Mouse (Mus musculus) T-helper 17 cell (primary cell): Measurements from ENCODE around the gene Vps26c.

ENCODE experiments used
- in situ Hi-C, 2 experiments: fragments of 300-600 bp; cut with MboI, MseI; formaldehyde crosslinking; loops; 1 replicate in 1 of 2; 2 replicates in 1 of 2; pipeline ENCODE4 v1.15.1; 2025; ENCODE audit warnings: high pct_unique_total_duplicates in 2 of 2

Vps26c gene

GRCm38 (mm10) chr16:94526344-94527151, at the start of gene Vps26c:
Gene Vps26c, minus strand, starts transcription at chr16:94526830.
- in situ Hi-C loops: loop anchor here (5.0 kb wide), 1 partner anchor 36 kb away; no protein-coding TSS in a partner anchor

- in situ Hi-C loops: loop anchor here in 1 of 2 experiments (25.0 kb wide), 1 partner anchor 1162 kb away; no protein-coding TSS in a partner anchor
Measured at GRCm38 (mm10) chr16:94575757-94576156, 49.1 kb upstream of the Vps26c start.

- in situ Hi-C loops: loop anchor here in 1 of 2 experiments (25.0 kb wide), 1 partner anchor 1163 kb away; no protein-coding TSS in a partner anchor
Measured at GRCm38 (mm10) chr16:94574718-94575094, 48.1 kb upstream of the Vps26c start.

GRCm38 (mm10) chr16:94574025-94574717, 47.5 kb upstream of the Vps26c start:
- in situ Hi-C loops: no loop called here

- in situ Hi-C loops: no loop called here
Measured at GRCm38 (mm10) chr16:94572422-94572821, 45.8 kb upstream of the Vps26c start.

- in situ Hi-C loops: no loop called here
Measured at GRCm38 (mm10) chr16:94571111-94571993, 44.7 kb upstream of the Vps26c start.

- in situ Hi-C loops: no loop called here
Measured at GRCm38 (mm10) chr16:94570361-94571041, 43.9 kb upstream of the Vps26c start.

- in situ Hi-C loops: no loop called here
Measured at GRCm38 (mm10) chr16:94569229-94570176, 42.9 kb upstream of the Vps26c start, which contains the start of gene Dyrk1a. Gene Dyrk1a, plus strand, starts transcription at chr16:94570010.

- in situ Hi-C loops: no loop called here
Measured at GRCm38 (mm10) chr16:94568335-94569228, 42.0 kb upstream of the Vps26c start.

- in situ Hi-C loops: no loop called here
Measured at GRCm38 (mm10) chr16:94567751-94568150, 41.1 kb upstream of the Vps26c start.

- in situ Hi-C loops: no loop called here
Measured at GRCm38 (mm10) chr16:94566834-94567585, 40.4 kb upstream of the Vps26c start.

- in situ Hi-C loops: no loop called here
Measured at GRCm38 (mm10) chr16:94566124-94566523, 39.5 kb upstream of the Vps26c start.

- in situ Hi-C loops: loop anchor here (5.0 kb wide), 1 partner anchor 33 kb away; the partner anchor contains the start of gene Vps26c (in 2 of the 2)
Measured at GRCm38 (mm10) chr16:94560618-94561017, 34.0 kb upstream of the Vps26c start.

- in situ Hi-C loops: loop anchor here (5.0 kb wide), 2 partner anchors 32 to 58 kb away; partner anchors contain the start of gene Vps26c (in 2 of the 2)
Measured at GRCm38 (mm10) chr16:94559782-94560181, 33.2 kb upstream of the Vps26c start.

- in situ Hi-C loops: loop anchor here in 1 of 2 experiments (5.0 kb wide), 1 partner anchor 58 kb away; no protein-coding TSS in a partner anchor
Measured at GRCm38 (mm10) chr16:94559282-94559681, 32.7 kb upstream of the Vps26c start.

- in situ Hi-C loops: loop anchor here in 1 of 2 experiments (5.0 kb wide), 1 partner anchor 61 kb away; no protein-coding TSS in a partner anchor
Measured at GRCm38 (mm10) chr16:94556228-94556627, 29.6 kb upstream of the Vps26c start.

- in situ Hi-C loops: loop anchor here in 1 of 2 experiments (5.0 kb wide), 1 partner anchor 62 kb away; no protein-coding TSS in a partner anchor
Measured at GRCm38 (mm10) chr16:94555346-94555745, 28.7 kb upstream of the Vps26c start.
